10 mouse cellular contexts compared by ENCODE assay signal in the genomic region with DNA sequence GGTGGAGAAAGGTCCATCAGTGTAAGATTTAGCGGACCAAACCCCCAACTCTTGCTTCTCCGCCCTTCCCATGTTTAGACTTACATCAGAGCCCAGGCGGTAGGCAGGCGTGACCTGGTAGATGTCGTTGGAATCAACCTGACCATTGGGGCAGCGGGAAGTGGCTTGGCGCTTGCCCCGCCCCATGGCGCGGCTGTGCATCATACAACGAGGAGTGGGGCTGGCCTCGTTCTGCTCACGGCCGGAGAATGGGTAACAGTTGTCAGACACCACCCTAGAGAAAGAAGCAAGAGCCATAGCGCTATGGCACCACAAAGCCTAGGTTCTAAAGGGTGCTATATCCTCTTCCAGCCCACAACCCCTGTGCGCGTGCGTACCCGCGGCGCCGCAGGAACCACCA. TPM values are rescaled to one million over a fixed set of nuclear protein-coding genes. Genes with fewer than 3 reads are reported as not detected.
DNase-seq lines count a peak whose midpoint lies in the region; ATAC-seq lines count a peak whose summit lies in the region.
"Had no signal": no experiment of that assay in that cellular context is flagged by ENCODE, and none has a peak within 500 bp of the region (broad histone marks: within the 10 kb centered on the region; RNA-seq: fewer than 3 reads in every experiment).

No protein-coding gene starts in this region.

- no peak overlapping the region for H3K9ac ChIP-seq in forebrain, embryonic 11.5 days (ENCODE audit: low read length)
- H3K9ac ChIP-seq in neural tube, embryonic 11.5 days (ENCODE audit: low read length), result no peak overlapping the region
- no peak overlapping the region for H3K9ac ChIP-seq in limb, embryonic 12.5 days (replicated peaks)
- H3K9ac ChIP-seq in stomach, embryonic 16.5 days (ENCODE audit: low read length), result peak overlapping the region; percentile 23; the same call in 1 of the 2 replicates

- no peaks in the 10 kb centered on the region for H3K9me3 ChIP-seq in forebrain, embryonic 10.5 days
- H3K9me3 ChIP-seq in forebrain, embryonic 11.5 days (ENCODE audit: control insufficient read depth, low read length), result no peaks in the 10 kb centered on the region
- H3K9me3 ChIP-seq in neural tube, embryonic 11.5 days (ENCODE audit: control insufficient read depth, low read length), result no peaks in the 10 kb centered on the region
- no peaks in the 10 kb centered on the region for H3K9me3 ChIP-seq in limb, embryonic 12.5 days
- H3K9me3 ChIP-seq in stomach, embryonic 16.5 days (replicated peaks; ENCODE audit: control insufficient read depth, low read length), result no peaks in the 10 kb centered on the region

- 46% methylated on average over 22 of the region's 22 CpGs for WGBS in forebrain, embryonic 10.5 days
- WGBS in forebrain, embryonic 11.5 days, result 55% methylated on average over 22 of the region's 22 CpGs
- 52% methylated on average over 22 of the region's 22 CpGs for WGBS in neural tube, embryonic 11.5 days
- WGBS in limb, embryonic 12.5 days, result 55% methylated on average over 22 of the region's 22 CpGs
- 58% methylated on average over 22 of the region's 22 CpGs for WGBS in stomach, embryonic 16.5 days

- no peak overlapping the region for H3K4me2 ChIP-seq in forebrain, embryonic 11.5 days (ENCODE audit: low read depth, low read length, severe bottlenecking)
- H3K4me2 ChIP-seq in neural tube, embryonic 11.5 days (ENCODE audit: low read depth), result peak overlapping the region; percentile 21; the same call in 1 of the 2 replicates
- H3K4me2 ChIP-seq in limb, embryonic 12.5 days, result peak overlapping the region; percentile 28
- peak overlapping the region; percentile 28 for H3K4me2 ChIP-seq in stomach, embryonic 16.5 days (ENCODE audit: low read depth, low read length)

- H3K27me3 ChIP-seq in forebrain, embryonic 10.5 days (ENCODE audit: poor library complexity, severe bottlenecking), result peaks cover 76% of the 10 kb centered on the region
- peaks cover 22% of the 10 kb centered on the region for H3K27me3 ChIP-seq in forebrain, embryonic 11.5 days (ENCODE audit: control insufficient read depth, insufficient read depth, low read length)
- peaks cover 23% of the 10 kb centered on the region for H3K27me3 ChIP-seq in neural tube, embryonic 11.5 days (ENCODE audit: control insufficient read depth, insufficient read depth, low read length)
- peaks cover 17% of the 10 kb centered on the region for H3K27me3 ChIP-seq in limb, embryonic 12.5 days
- no peaks in the 10 kb centered on the region for H3K27me3 ChIP-seq in stomach, embryonic 16.5 days (ENCODE audit: control insufficient read depth, insufficient read depth, low read length)

- DNase-seq in forebrain, embryonic 10.5 days (ENCODE audit: extremely low spot score, low spot score), result no peak
- DNase-seq in forebrain, embryonic 11.5 days (ENCODE audit: low spot score), result no peak
- DNase-seq in neural tube, embryonic 11.5 days (ENCODE audit: low spot score), result no peak
- DNase-seq in neural tube, embryonic 10.5 days (ENCODE audit: extremely low spot score, low spot score), result no peak
- no peak for DNase-seq in thymus, postnatal 0 days (ENCODE audit: low spot score)
- DNase-seq in frontal cortex, postnatal 14 days (ENCODE audit: low spot score in 2 of 2), result no peak

- peak overlapping the region; percentile 9; the same call in 1 of the 2 replicates for H3K4me3 ChIP-seq in forebrain, embryonic 10.5 days
- no peak overlapping the region for H3K4me3 ChIP-seq in forebrain, embryonic 11.5 days (ENCODE audit: low read depth, low read length)
- H3K4me3 ChIP-seq in neural tube, embryonic 11.5 days (ENCODE audit: low read depth, low read length), result no peak overlapping the region
- peak overlapping the region; percentile 12 for H3K4me3 ChIP-seq in limb, embryonic 12.5 days (replicated peaks)
- H3K4me3 ChIP-seq in stomach, embryonic 16.5 days (replicated peaks; ENCODE audit: low read length), result no peak overlapping the region

- H3K27ac ChIP-seq in forebrain, embryonic 10.5 days, result no peak overlapping the region
- no peak overlapping the region for H3K27ac ChIP-seq in forebrain, embryonic 11.5 days (ENCODE audit: low read depth, low read length)
- no peak overlapping the region for H3K27ac ChIP-seq in neural tube, embryonic 11.5 days (ENCODE audit: low read depth, low read length)
- no peak overlapping the region for H3K27ac ChIP-seq in limb, embryonic 12.5 days
- H3K27ac ChIP-seq in stomach, embryonic 16.5 days (ENCODE audit: low read length), result peak overlapping the region; percentile 85

- H3K36me3 ChIP-seq in forebrain, embryonic 10.5 days (replicated peaks), result no peaks in the 10 kb centered on the region
- no peaks in the 10 kb centered on the region for H3K36me3 ChIP-seq in forebrain, embryonic 11.5 days (ENCODE audit: control insufficient read depth, insufficient read depth, low read length)
- no peaks in the 10 kb centered on the region for H3K36me3 ChIP-seq in neural tube, embryonic 11.5 days (ENCODE audit: control insufficient read depth, insufficient read depth, low read length)
- H3K36me3 ChIP-seq in limb, embryonic 12.5 days, result no peaks in the 10 kb centered on the region
- no peaks in the 10 kb centered on the region for H3K36me3 ChIP-seq in stomach, embryonic 16.5 days (ENCODE audit: control insufficient read depth, insufficient read depth, low read length)

- H3K4me1 ChIP-seq in forebrain, embryonic 10.5 days, result peaks cover 59% of the 10 kb centered on the region
- H3K4me1 ChIP-seq in forebrain, embryonic 11.5 days (replicated peaks; ENCODE audit: control insufficient read depth, insufficient read depth, low read length), result peaks cover 7% of the 10 kb centered on the region; the same call in 1 of the 2 replicates
- H3K4me1 ChIP-seq in neural tube, embryonic 11.5 days (ENCODE audit: control insufficient read depth, insufficient read depth, low read length), result peaks cover 10% of the 10 kb centered on the region
- peaks cover 57% of the 10 kb centered on the region for H3K4me1 ChIP-seq in limb, embryonic 12.5 days (replicated peaks)
- peaks cover 58% of the 10 kb centered on the region for H3K4me1 ChIP-seq in stomach, embryonic 16.5 days (ENCODE audit: control insufficient read depth, insufficient read depth, low read length)

- no peak for ATAC-seq in forebrain, embryonic 11.5 days (replicated peaks; ENCODE audit: low FRiP score)
- ATAC-seq in neural tube, embryonic 11.5 days (ENCODE audit: insufficient read depth, low FRiP score, low TSS enrichment), result no peak
- ATAC-seq in limb, embryonic 12.5 days (ENCODE audit: insufficient number of reproducible peaks, insufficient read depth, low FRiP score, low TSS enrichment, low read depth), result no peak
- ATAC-seq in stomach, embryonic 16.5 days (ENCODE audit: insufficient read depth, low FRiP score), result no peak

RNA-seq across cellular contexts. Expression of a gene that starts 7.6 kb away (rescaled TPM):
- 7.2 and 7.6 TPM in 2 replicates for polyA plus RNA-seq in forebrain, embryonic 10.5 days (2016; fragmentation: Nextera tagmentation; extraction: Ambion mirVana)
- polyA plus RNA-seq in forebrain, embryonic 11.5 days (2014; fragmentation: Nextera tagmentation; extraction: Ambion mirVana), result 7.6 and 7.9 TPM in 2 replicates
- polyA plus RNA-seq in neural tube, embryonic 11.5 days (2014; fragmentation: Nextera tagmentation; extraction: Ambion mirVana), result 4.7 and 5.0 TPM in 2 replicates
- polyA plus RNA-seq in limb, embryonic 12.5 days (2016; fragmentation: Nextera tagmentation; extraction: Ambion mirVana), result 7.8 and 10.3 TPM in 2 replicates
- polyA plus RNA-seq in stomach, embryonic 16.5 days (2015; fragmentation: Nextera tagmentation; extraction: Ambion mirVana), result 62.7 and 77.6 TPM in 2 replicates
- polyA plus RNA-seq in thymus, postnatal 0 days (2015; fragmentation: Nextera tagmentation; extraction: Ambion mirVana), result 47.3 and 52.2 TPM in 2 replicates

RNA-seq across cellular contexts. Expression of a gene that starts 28.2 kb away (rescaled TPM):
- polyA plus RNA-seq in forebrain, embryonic 10.5 days (2016; fragmentation: Nextera tagmentation; extraction: Ambion mirVana), result 0.32 and 0.36 TPM in 2 replicates
- polyA plus RNA-seq in forebrain, embryonic 11.5 days (2014; fragmentation: Nextera tagmentation; extraction: Ambion mirVana), result 0.27 and 0.28 TPM in 2 replicates
- 0.20 and 0.49 TPM in 2 replicates for polyA plus RNA-seq in neural tube, embryonic 11.5 days (2014; fragmentation: Nextera tagmentation; extraction: Ambion mirVana)
- polyA plus RNA-seq in limb, embryonic 12.5 days (2016; fragmentation: Nextera tagmentation; extraction: Ambion mirVana), result not detected in 2 replicates
- 0.29 and 0.49 TPM in 2 replicates for polyA plus RNA-seq in stomach, embryonic 16.5 days (2015; fragmentation: Nextera tagmentation; extraction: Ambion mirVana)
- polyA plus RNA-seq in thymus, postnatal 0 days (2015; fragmentation: Nextera tagmentation; extraction: Ambion mirVana), result 0.28 and 0.34 TPM in 2 replicates

RNA-seq across cellular contexts. Expression of a gene that starts 54.9 kb away (rescaled TPM):
- polyA plus RNA-seq in forebrain, embryonic 10.5 days (2016; fragmentation: Nextera tagmentation; extraction: Ambion mirVana), result not detected in 2 replicates
- 0.39 TPM in 1 of 2 replicates, not detected in the other for polyA plus RNA-seq in forebrain, embryonic 11.5 days (2014; fragmentation: Nextera tagmentation; extraction: Ambion mirVana)
- polyA plus RNA-seq in neural tube, embryonic 11.5 days (2014; fragmentation: Nextera tagmentation; extraction: Ambion mirVana), result not detected in 2 replicates
- polyA plus RNA-seq in limb, embryonic 12.5 days (2016; fragmentation: Nextera tagmentation; extraction: Ambion mirVana), result not detected in 2 replicates
- polyA plus RNA-seq in stomach, embryonic 16.5 days (2015; fragmentation: Nextera tagmentation; extraction: Ambion mirVana), result not detected in 2 replicates
- polyA plus RNA-seq in thymus, postnatal 0 days (2015; fragmentation: Nextera tagmentation; extraction: Ambion mirVana), result 0.05 TPM in 1 of 2 replicates, not detected in the other
- polyA plus RNA-seq: large intestine, adult 2 months; testis, adult 2 months had no signal

Comparison
In these comparisons a context has a peak if more than half of its experiments do, and no peak if none do; other contexts are left out.
1. H3K4me3 ChIP-seq: peak in forebrain, embryonic 10.5 days (single experiment) and limb, embryonic 12.5 days (single experiment); none in forebrain, embryonic 11.5 days (single experiment), neural tube, embryonic 11.5 days (single experiment) and stomach, embryonic 16.5 days (single experiment).